Mouse (Mus musculus): ENCODE results near the gene Mgat4a.

Gene Mgat4a

GRCm38 (mm10) chr1:37393174-37393573 lies 147.6 kb downstream of the Mgat4a start:
- DNase-seq (ENCODE audit: low spot score): no peak
